Mouse (Mus musculus): ENCODE measurements at regions not wholly inside any gene's neighbourhood (a gene's known extent, or its start where the extent isn't known, plus 50 kb on each side); places are given as distances from the start of the nearest gene placed in this dataset.

DNA sequence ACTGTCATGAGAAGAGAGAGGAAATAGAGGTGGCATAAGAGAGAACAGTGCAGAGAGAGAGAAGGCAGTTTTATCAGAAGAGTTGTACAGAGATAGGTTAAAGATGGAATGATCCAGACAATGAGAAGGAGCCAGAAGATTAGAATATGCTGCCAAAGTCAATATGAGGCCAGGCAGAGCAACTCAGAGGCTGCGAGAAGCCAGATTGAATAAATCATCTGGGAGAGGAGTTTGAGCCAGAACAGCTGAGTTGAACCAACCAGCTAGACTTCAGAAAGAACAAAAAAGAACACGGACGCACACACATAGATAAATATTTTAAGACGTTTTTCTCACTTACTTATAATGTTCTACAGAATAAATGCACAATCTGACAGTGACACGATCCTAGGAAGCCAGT, 280.8 kb upstream of the Lrig3 start:
- ATAC-seq (ENCODE audit: low FRiP score) (no peak), DNase-seq (ENCODE audit: low spot score) (no peak)
- Histone ChIP-seq H3K4me1 (replicated peaks; ENCODE audit: control insufficient read depth, insufficient read depth, low read length) (no peaks in the 10 kb centered on the region), H3K27me3 (ENCODE audit: control insufficient read depth, insufficient read depth, low read length) (no peaks in the 10 kb centered on the region), H3K36me3 (replicated peaks; ENCODE audit: control insufficient read depth, insufficient read depth) (no peaks in the 10 kb centered on the region), H3K9ac (no peak overlapping the region), H3K4me3 (replicated peaks; ENCODE audit: low read length) (no peak overlapping the region), H3K4me2 (replicated peaks) (no peak overlapping the region), H3K27ac (no peak overlapping the region), H3K9me3 (ENCODE audit: control insufficient read depth, low read length) (no peaks in the 10 kb centered on the region)
- WGBS: 89% methylated on average over 5 of the region's 5 CpGs

DNA sequence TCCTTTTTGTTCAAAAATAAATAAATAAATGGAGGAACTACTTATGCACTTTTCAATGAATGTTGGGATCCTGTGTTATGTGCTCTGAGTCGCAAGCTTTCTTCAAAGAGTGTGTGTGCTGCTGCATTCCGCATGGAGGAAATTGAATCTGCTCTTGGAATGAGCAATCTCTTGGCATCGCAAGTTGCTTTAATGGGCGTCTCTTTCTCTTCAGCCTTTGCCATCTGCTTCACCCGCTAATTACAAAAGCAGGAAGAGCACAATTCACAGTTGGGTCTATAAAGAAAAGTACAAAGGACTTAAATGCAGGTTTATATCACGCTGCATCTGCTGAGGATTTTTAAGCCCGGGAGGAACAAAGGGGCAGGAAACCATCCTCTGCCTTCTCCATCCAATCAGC, 272.5 kb upstream of the Lrig3 start:
- H3K36me3 ChIP-seq (replicated peaks; ENCODE audit: control insufficient read depth, insufficient read depth): no peaks in the 10 kb centered on the region
- no peak overlapping the region for H3K4me2 ChIP-seq (replicated peaks)
- H3K27ac ChIP-seq: no peak overlapping the region
- DNase-seq (ENCODE audit: low spot score) (no peak), ATAC-seq (ENCODE audit: low FRiP score) (no peak)
- no peak overlapping the region for H3K4me3 ChIP-seq (replicated peaks; ENCODE audit: low read length)
- H3K4me1 ChIP-seq (replicated peaks; ENCODE audit: control insufficient read depth, insufficient read depth, low read length): no peaks in the 10 kb centered on the region
- no peak overlapping the region for H3K9ac ChIP-seq
- H3K27me3 ChIP-seq (ENCODE audit: control insufficient read depth, insufficient read depth, low read length): no peaks in the 10 kb centered on the region
- 50% methylated on average over 7 of the region's 7 CpGs for WGBS
- no peaks in the 10 kb centered on the region for H3K9me3 ChIP-seq (ENCODE audit: control insufficient read depth, low read length)

DNA sequence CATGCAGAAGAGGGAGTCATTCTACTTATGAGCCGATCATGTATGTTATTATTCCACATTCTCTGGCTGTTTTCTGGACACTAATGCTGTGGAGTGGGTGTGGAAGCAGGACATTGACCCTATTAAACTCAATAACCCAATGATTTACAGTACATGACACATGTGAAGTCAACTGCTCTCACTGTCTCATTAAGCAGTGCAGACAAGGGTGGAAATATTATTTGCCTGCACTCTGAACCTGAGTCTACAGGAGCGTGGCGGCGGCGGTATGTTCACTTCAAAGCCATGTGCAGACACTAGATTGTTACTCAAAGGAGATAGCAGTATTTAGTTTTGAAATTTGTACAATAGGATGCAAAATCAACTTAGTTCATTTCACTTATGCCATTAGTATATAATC, 269.8 kb upstream of the Lrig3 start:
- Histone ChIP-seq H3K4me1 (replicated peaks; ENCODE audit: control insufficient read depth, insufficient read depth, low read length) (no peaks in the 10 kb centered on the region), H3K27me3 (ENCODE audit: control insufficient read depth, insufficient read depth, low read length) (no peaks in the 10 kb centered on the region), H3K27ac (no peak overlapping the region), H3K4me2 (replicated peaks) (no peak overlapping the region), H3K36me3 (replicated peaks; ENCODE audit: control insufficient read depth, insufficient read depth) (no peaks in the 10 kb centered on the region), H3K9me3 (ENCODE audit: control insufficient read depth, low read length) (no peaks in the 10 kb centered on the region), H3K9ac (no peak overlapping the region), H3K4me3 (replicated peaks; ENCODE audit: low read length) (no peak overlapping the region)
- WGBS: 86% methylated on average over 5 of the region's 5 CpGs
- DNase-seq (ENCODE audit: low spot score): no peak
- no peak for ATAC-seq (ENCODE audit: low FRiP score)

DNA sequence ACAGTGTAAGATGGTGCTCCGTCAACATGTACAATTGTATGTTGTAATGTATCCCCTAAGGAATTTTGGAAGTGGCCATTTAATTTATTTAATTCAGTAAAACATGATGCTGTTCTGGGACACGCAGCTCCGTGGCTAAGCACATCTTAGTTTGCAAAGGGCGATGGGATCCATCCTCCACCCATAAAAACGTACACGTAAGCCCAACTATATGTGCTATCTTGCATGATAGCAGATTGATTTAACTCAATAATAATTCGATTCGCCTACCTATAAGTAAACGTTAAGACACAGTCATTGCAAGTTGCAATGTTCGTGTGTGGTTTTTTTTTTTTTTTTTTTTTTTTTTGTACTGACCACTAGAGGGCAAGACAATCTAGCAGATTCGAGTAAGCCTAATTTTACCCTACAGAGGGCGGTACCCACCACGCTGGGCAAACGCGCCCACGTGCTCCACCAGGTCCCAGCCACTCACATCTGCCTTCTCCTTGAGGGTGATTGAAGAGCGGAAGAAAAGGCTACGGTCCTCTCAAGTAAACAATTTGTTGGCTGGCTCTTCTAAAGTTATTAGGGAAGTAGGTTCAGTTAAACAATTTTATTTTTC, 240.8 kb upstream of the Lrig3 start:
- ATAC-seq (ENCODE audit: low FRiP score) (peak; percentile 75; the same call in 1 of the 2 replicates), DNase-seq (ENCODE audit: low spot score) (peak; percentile 70)
- Histone ChIP-seq H3K4me2 (replicated peaks) (peak overlapping the region; percentile 12; the same call in 1 of the 2 replicates), H3K27me3 (ENCODE audit: control insufficient read depth, insufficient read depth, low read length) (no peaks in the 10 kb centered on the region), H3K4me3 (replicated peaks; ENCODE audit: low read length) (no peak overlapping the region), H3K36me3 (replicated peaks; ENCODE audit: control insufficient read depth, insufficient read depth) (no peaks in the 10 kb centered on the region), H3K9me3 (ENCODE audit: control insufficient read depth, low read length) (no peaks in the 10 kb centered on the region), H3K9ac (no peak overlapping the region), H3K27ac (no peak overlapping the region), H3K4me1 (replicated peaks; ENCODE audit: control insufficient read depth, insufficient read depth, low read length) (no peaks in the 10 kb centered on the region)
- WGBS: 33% methylated on average over 18 of the region's 18 CpGs

DNA sequence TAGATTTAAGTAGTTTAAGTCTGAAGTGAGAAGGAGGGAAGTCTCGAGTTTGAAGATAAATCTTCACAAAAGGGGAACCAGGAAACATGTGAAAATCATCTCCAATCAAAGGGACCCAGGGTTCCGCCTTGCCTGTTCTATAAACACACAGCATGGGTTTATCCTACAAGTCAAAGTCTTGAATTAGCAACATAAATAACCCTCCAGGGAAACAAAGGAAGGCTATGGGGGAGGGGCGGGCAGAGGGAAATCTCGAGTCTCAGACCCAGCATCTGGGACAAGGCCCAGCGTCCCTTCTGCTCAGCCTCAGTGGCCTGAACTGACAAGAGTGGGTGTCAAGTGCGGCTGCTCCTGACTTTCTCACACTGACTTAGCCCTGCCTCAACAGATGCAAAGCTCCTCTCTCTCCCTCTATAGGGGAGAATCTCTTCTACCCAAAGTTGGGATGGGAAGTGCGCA, 240.3 kb upstream of the Lrig3 start:
- no peak overlapping the region for H3K4me3 ChIP-seq (replicated peaks; ENCODE audit: low read length)
- peak overlapping the region; percentile 12; the same call in 1 of the 2 replicates for H3K4me2 ChIP-seq (replicated peaks)
- 23% methylated on average over 7 of the region's 7 CpGs for WGBS
- no peaks in the 10 kb centered on the region for H3K27me3 ChIP-seq (ENCODE audit: control insufficient read depth, insufficient read depth, low read length)
- H3K27ac ChIP-seq: no peak overlapping the region
- no peaks in the 10 kb centered on the region for H3K4me1 ChIP-seq (replicated peaks; ENCODE audit: control insufficient read depth, insufficient read depth, low read length)
- no peak for ATAC-seq (ENCODE audit: low FRiP score)
- H3K36me3 ChIP-seq (replicated peaks; ENCODE audit: control insufficient read depth, insufficient read depth): no peaks in the 10 kb centered on the region
- H3K9me3 ChIP-seq (ENCODE audit: control insufficient read depth, low read length): no peaks in the 10 kb centered on the region
- DNase-seq (ENCODE audit: low spot score): peak; percentile 30
- no peak overlapping the region for H3K9ac ChIP-seq

DNA sequence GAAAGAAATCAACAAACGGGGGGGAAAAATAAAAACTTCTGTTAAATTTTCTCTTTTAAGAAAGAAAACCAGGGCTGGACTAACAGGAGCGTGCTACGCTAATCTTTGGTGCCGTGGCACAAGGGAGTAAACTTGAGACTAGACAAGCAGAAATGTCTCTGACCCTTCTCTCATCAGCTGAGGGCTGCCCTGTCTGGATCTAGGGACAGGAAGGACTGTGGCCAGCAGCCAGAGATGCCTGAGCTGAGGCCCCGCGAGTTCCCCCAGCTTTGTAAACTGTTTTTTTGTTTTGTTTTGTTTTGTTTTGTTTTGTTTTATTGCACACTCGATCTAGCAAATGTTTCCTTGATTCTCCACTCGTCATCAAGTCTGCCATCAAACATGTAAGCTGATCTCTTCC, 239.4 kb upstream of the Lrig3 start:
- Histone ChIP-seq H3K4me3 (replicated peaks; ENCODE audit: low read length) (no peak overlapping the region), H3K9ac (no peak overlapping the region), H3K27ac (no peak overlapping the region), H3K9me3 (ENCODE audit: control insufficient read depth, low read length) (no peaks in the 10 kb centered on the region), H3K4me1 (replicated peaks; ENCODE audit: control insufficient read depth, insufficient read depth, low read length) (no peaks in the 10 kb centered on the region), H3K36me3 (replicated peaks; ENCODE audit: control insufficient read depth, insufficient read depth) (no peaks in the 10 kb centered on the region), H3K4me2 (replicated peaks) (no peak overlapping the region), H3K27me3 (ENCODE audit: control insufficient read depth, insufficient read depth, low read length) (no peaks in the 10 kb centered on the region)
- DNase-seq (ENCODE audit: low spot score): no peak
- WGBS: 70% methylated on average over 8 of the region's 8 CpGs
- ATAC-seq (ENCODE audit: low FRiP score): no peak

DNA sequence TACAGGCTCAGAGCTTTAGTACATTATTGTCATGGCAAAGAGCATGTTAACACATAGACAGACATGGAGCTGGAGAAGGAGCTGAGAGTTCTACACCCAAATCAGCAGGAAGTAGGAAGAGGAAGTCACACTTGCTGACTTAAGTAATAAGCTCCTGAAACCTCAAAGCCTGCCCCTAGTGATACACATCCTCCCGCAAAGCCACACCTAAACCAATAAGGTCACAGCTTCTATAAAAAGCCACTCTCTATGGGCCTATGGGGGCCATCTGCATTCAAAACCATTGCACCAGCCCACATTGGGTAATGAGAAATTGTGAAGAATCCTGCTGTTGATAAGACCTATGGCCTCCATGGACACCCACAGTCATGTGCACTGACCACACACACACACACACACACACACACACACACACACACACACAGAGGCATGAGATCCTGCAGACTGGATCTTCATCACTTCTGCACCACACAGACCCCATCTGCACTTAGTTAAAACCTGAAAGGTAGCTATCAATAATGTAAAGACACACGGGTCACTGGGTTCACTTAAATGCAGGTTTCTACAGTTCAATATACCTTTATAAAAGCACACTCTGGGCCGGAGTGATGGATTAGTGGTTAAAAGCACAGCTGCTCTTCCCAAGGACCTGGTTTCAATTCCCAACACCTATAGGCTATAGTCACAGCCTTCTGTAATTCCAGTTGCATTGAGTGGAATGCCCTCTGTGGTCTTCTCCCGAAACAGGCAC, 230.0 kb upstream of the Lrig3 start:
- Histone ChIP-seq H3K4me3 (replicated peaks; ENCODE audit: low read length) (no peak overlapping the region), H3K27me3 (ENCODE audit: control insufficient read depth, insufficient read depth, low read length) (no peaks in the 10 kb centered on the region), H3K9ac (no peak overlapping the region), H3K4me2 (replicated peaks) (no peak overlapping the region), H3K27ac (no peak overlapping the region), H3K36me3 (replicated peaks; ENCODE audit: control insufficient read depth, insufficient read depth) (no peaks in the 10 kb centered on the region), H3K9me3 (ENCODE audit: control insufficient read depth, low read length) (no peaks in the 10 kb centered on the region), H3K4me1 (replicated peaks; ENCODE audit: control insufficient read depth, insufficient read depth, low read length) (no peaks in the 10 kb centered on the region)
- DNase-seq (ENCODE audit: low spot score) (no peak), ATAC-seq (ENCODE audit: low FRiP score) (no peak)
- 95% methylated on average over 4 of the region's 4 CpGs for WGBS

DNA sequence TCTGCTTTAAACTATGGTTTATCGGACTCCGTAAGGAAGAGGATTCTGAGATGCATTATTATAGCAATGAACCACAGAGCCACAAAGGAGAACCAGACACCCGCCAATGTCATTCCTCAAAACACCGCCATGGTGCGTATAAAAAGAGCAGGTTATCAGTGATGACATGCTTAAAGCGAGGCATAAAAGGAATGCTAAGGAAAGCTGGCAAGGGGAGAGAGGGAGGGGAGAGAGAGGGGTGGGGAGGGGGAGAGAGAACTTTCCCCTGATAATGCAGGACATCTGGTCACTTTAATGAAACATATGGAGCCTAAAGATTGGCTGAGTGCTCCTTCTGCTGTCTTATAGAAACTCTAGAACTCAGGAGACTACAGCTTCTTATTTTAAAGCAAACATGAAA, 222.8 kb upstream of the Lrig3 start:
- Histone ChIP-seq H3K36me3 (replicated peaks; ENCODE audit: control insufficient read depth, insufficient read depth) (no peaks in the 10 kb centered on the region), H3K27me3 (ENCODE audit: control insufficient read depth, insufficient read depth, low read length) (no peaks in the 10 kb centered on the region), H3K4me2 (replicated peaks) (no peak overlapping the region), H3K27ac (no peak overlapping the region), H3K4me1 (replicated peaks; ENCODE audit: control insufficient read depth, insufficient read depth, low read length) (no peaks in the 10 kb centered on the region), H3K9me3 (ENCODE audit: control insufficient read depth, low read length) (no peaks in the 10 kb centered on the region), H3K4me3 (replicated peaks; ENCODE audit: low read length) (no peak overlapping the region), H3K9ac (no peak overlapping the region)
- DNase-seq (ENCODE audit: low spot score) (no peak), ATAC-seq (ENCODE audit: low FRiP score) (no peak)
- WGBS: 65% methylated on average over 6 of the region's 6 CpGs

DNA sequence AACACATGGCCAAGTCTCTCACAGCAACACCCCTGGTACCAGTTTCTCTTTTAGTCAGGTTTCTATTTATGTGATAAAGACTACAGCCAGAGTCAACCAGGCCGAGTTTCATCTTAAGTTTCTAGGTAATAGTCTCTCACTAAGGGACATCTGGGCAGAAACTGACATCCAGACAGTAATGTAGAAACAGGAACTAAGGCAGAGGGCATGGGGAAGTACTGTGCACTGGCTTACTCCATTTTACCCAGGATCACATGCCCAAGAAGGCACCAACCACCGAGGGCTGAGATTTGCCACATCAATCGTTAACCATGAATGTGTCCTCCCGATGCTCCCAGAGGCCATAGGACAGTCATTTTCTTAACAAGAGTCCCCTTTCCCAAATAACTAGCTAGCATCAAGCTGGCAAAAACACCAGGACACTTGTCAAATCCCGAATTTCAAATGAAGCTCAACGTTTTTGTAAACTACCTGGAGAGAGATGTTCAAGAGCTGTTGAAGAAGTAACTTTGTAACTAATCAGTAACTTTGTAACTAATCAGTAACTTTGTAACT, 216.9 kb upstream of the Lrig3 start:
- H3K36me3 ChIP-seq (replicated peaks; ENCODE audit: control insufficient read depth, insufficient read depth): no peaks in the 10 kb centered on the region
- no peak overlapping the region for H3K4me2 ChIP-seq (replicated peaks)
- WGBS: 63% methylated on average over 6 of the region's 6 CpGs
- no peak for DNase-seq (ENCODE audit: low spot score)
- no peak overlapping the region for H3K9ac ChIP-seq
- H3K4me3 ChIP-seq (replicated peaks; ENCODE audit: low read length): no peak overlapping the region
- no peaks in the 10 kb centered on the region for H3K27me3 ChIP-seq (ENCODE audit: control insufficient read depth, insufficient read depth, low read length)
- ATAC-seq (ENCODE audit: low FRiP score): no peak
- H3K27ac ChIP-seq: no peak overlapping the region
- H3K4me1 ChIP-seq (replicated peaks; ENCODE audit: control insufficient read depth, insufficient read depth, low read length): no peaks in the 10 kb centered on the region
- H3K9me3 ChIP-seq (ENCODE audit: control insufficient read depth, low read length): no peaks in the 10 kb centered on the region

Data from hindbrain, embryonic 14.5 days (tissue).